Mouse (Mus musculus): ENCODE results near the gene Spata25. TPM values are rescaled to one million over a fixed set of nuclear protein-coding genes. Genes with fewer than 3 reads are reported as not detected.

The Spata25 gene
- polyA plus RNA-seq, 1 experiment from 2014 or later: not detected

Other genes with a start within 250 kb of the Spata25 start
- gene Wfdc6a, start 243.1 kb downstream of the Spata25 start, polyA plus RNA-seq (2016; fragmentation: Nextera tagmentation; extraction: Ambion mirVana): not detected in 2 replicates
- not detected in 2 replicates for gene Eppin, start 234.9 kb downstream of the Spata25 start, polyA plus RNA-seq (2016; fragmentation: Nextera tagmentation; extraction: Ambion mirVana)
- gene Wfdc6b, start 215.0 kb downstream of the Spata25 start, polyA plus RNA-seq (2016; fragmentation: Nextera tagmentation; extraction: Ambion mirVana): not detected in 2 replicates
- gene Wfdc8, start 214.9 kb downstream of the Spata25 start, polyA plus RNA-seq (2016; fragmentation: Nextera tagmentation; extraction: Ambion mirVana): not detected in 2 replicates
- gene Wfdc16, start 189.7 kb downstream of the Spata25 start, polyA plus RNA-seq (2016; fragmentation: Nextera tagmentation; extraction: Ambion mirVana): not detected in 2 replicates
- not detected in 2 replicates for gene Wfdc10, start 172.5 kb downstream of the Spata25 start, polyA plus RNA-seq (2016; fragmentation: Nextera tagmentation; extraction: Ambion mirVana)
- not detected in 2 replicates for gene Wfdc9, start 172.0 kb downstream of the Spata25 start, polyA plus RNA-seq (2016; fragmentation: Nextera tagmentation; extraction: Ambion mirVana)
- not detected in 2 replicates for gene Wfdc11, start 154.4 kb downstream of the Spata25 start, polyA plus RNA-seq (2016; fragmentation: Nextera tagmentation; extraction: Ambion mirVana)
- not detected in 2 replicates for gene Wfdc13, start 143.4 kb downstream of the Spata25 start, polyA plus RNA-seq (2016; fragmentation: Nextera tagmentation; extraction: Ambion mirVana)
- gene Spint4, start 130.0 kb downstream of the Spata25 start, polyA plus RNA-seq (2016; fragmentation: Nextera tagmentation; extraction: Ambion mirVana): not detected in 2 replicates
- not detected in 2 replicates for gene Spint5, start 113.2 kb downstream of the Spata25 start, polyA plus RNA-seq (2016; fragmentation: Nextera tagmentation; extraction: Ambion mirVana)
- 0.73 and 0.81 TPM in 2 replicates for gene Wfdc3, start 82.6 kb downstream of the Spata25 start, polyA plus RNA-seq (2016; fragmentation: Nextera tagmentation; extraction: Ambion mirVana)
- 83.6 and 88.3 TPM in 2 replicates for gene Dnttip1, start 82.6 kb downstream of the Spata25 start, polyA plus RNA-seq (2016; fragmentation: Nextera tagmentation; extraction: Ambion mirVana)
- gene Ube2c, start 58.6 kb downstream of the Spata25 start, polyA plus RNA-seq (2016; fragmentation: Nextera tagmentation; extraction: Ambion mirVana): 601 and 611 TPM in 2 replicates
- 1.3 TPM in 1 of 2 replicates, not detected in the other for gene Tnnc2, start 48.6 kb downstream of the Spata25 start, polyA plus RNA-seq (2016; fragmentation: Nextera tagmentation; extraction: Ambion mirVana)
- 11.5 and 13.0 TPM in 2 replicates for gene Snx21, start 42.7 kb downstream of the Spata25 start, polyA plus RNA-seq (2016; fragmentation: Nextera tagmentation; extraction: Ambion mirVana)
- gene Acot8, start 23.7 kb downstream of the Spata25 start, polyA plus RNA-seq (2016; fragmentation: Nextera tagmentation; extraction: Ambion mirVana): 13.2 and 13.7 TPM in 2 replicates
- gene Zswim3, start 23.4 kb downstream of the Spata25 start, polyA plus RNA-seq (2016; fragmentation: Nextera tagmentation; extraction: Ambion mirVana): 10.2 and 10.7 TPM in 2 replicates
- 21.4 and 25.7 TPM in 2 replicates for gene Zswim1, start 5.9 kb downstream of the Spata25 start, polyA plus RNA-seq (2016; fragmentation: Nextera tagmentation; extraction: Ambion mirVana)
- 85.8 and 88.3 TPM in 2 replicates for gene Ctsa, start 4.3 kb upstream of the Spata25 start, polyA plus RNA-seq (2016; fragmentation: Nextera tagmentation; extraction: Ambion mirVana)
- gene Neurl2, start 4.9 kb upstream of the Spata25 start, polyA plus RNA-seq (2016; fragmentation: Nextera tagmentation; extraction: Ambion mirVana): 4.2 and 4.6 TPM in 2 replicates
- 39.0 and 40.4 TPM in 2 replicates for gene Pltp, start 29.2 kb upstream of the Spata25 start, polyA plus RNA-seq (2016; fragmentation: Nextera tagmentation; extraction: Ambion mirVana)
- gene Pcif1, start 50.8 kb upstream of the Spata25 start, polyA plus RNA-seq (2016; fragmentation: Nextera tagmentation; extraction: Ambion mirVana): 92.9 and 96.3 TPM in 2 replicates
- gene Zfp335, start 83.2 kb upstream of the Spata25 start, polyA plus RNA-seq (2016; fragmentation: Nextera tagmentation; extraction: Ambion mirVana): 18.3 and 19.1 TPM in 2 replicates
- 3.6 and 4.4 TPM in 2 replicates for gene Mmp9, start 112.2 kb upstream of the Spata25 start, polyA plus RNA-seq (2016; fragmentation: Nextera tagmentation; extraction: Ambion mirVana)
- 5.6 and 6.2 TPM in 2 replicates for gene Slc12a5, start 132.3 kb upstream of the Spata25 start, polyA plus RNA-seq (2016; fragmentation: Nextera tagmentation; extraction: Ambion mirVana)
- 138 and 144 TPM in 2 replicates for gene Ncoa5, start 206.3 kb upstream of the Spata25 start, polyA plus RNA-seq (2016; fragmentation: Nextera tagmentation; extraction: Ambion mirVana)
- 2.7 and 4.8 TPM in 2 replicates for gene Cd40, start 227.1 kb upstream of the Spata25 start, polyA plus RNA-seq (2016; fragmentation: Nextera tagmentation; extraction: Ambion mirVana)

Measured in forebrain, embryonic 12.5 days (tissue).